Mouse (Mus musculus) gastrocnemius, postnatal 4 days (tissue): ENCODE measurements at regions not wholly inside any gene's neighbourhood (a gene's known extent, or its start where the extent isn't known, plus 50 kb on each side); places are given as distances from the start of the nearest gene placed in this dataset.
A peak's percentile ranks its signal among the peaks of the same experiment; 100 is the strongest.

Experiments
- DNase-seq, 2 experiments: peaks; one replicate each; pipeline ENCODE4 v3.0.0; 2021 to 2022; ENCODE audit warnings: low spot score in 2 of 2, mixed read lengths in 2 of 2

DNA sequence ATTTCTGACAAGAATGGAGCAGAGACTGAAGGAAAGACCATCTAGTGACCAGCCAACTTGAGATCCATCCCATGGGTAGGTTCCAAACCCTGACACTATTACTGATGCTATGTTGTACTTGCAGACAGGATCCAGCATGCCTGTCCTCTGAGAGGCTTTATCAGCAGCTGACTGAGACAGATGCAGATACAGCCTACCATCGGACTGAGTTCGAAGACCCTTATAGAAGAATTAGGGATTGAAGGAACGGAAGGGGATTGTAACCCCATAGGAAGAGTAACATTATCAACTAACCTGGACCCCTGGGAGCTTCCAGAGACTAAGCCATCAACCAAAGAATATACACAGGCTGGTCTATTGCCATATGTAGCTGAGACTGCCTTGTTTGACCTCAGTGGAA, 183.1 kb upstream of the Adcy2 start:
- DNase-seq = no peak

DNA sequence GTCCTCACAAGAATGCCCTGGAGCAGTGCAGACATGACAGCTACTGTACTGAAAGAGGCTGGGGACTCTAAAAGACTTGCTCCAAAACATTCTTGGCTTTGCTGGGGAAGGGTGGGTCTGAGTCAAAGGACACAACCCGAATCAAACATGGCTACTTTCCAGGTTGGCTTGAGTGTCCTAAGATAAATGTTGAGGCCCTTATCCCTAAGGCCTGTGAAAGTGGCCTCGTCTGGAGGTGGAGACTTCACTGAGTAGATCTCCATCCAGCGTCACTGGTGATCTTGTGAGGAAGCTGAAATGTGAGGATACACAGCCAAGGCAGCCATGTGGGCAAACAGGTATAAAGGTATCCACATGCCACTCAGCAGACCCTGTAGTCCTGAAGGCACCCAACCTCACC, 191.3 kb upstream of the Adcy2 start:
- DNase-seq = no peak

DNA sequence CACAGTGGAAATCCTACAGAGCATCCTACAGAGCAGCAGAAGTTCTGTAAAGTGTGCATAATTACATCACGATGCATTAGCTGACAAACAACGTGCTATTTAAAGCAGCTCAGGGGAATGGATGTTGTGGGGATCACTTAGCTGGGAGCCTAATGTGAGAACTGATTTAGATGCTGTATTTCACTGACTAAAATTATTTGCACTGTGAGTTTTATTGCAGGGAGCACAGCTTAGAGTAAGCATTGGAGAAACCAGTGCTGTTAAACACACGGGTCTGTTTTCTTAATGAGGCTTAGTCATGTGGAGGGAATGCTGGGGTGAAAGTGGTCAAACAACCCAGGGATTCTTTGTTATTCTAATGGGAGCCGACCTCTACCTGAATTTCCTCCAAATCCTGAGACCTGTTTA, 197.1 kb upstream of the Adcy2 start:
- no peak for DNase-seq

DNA sequence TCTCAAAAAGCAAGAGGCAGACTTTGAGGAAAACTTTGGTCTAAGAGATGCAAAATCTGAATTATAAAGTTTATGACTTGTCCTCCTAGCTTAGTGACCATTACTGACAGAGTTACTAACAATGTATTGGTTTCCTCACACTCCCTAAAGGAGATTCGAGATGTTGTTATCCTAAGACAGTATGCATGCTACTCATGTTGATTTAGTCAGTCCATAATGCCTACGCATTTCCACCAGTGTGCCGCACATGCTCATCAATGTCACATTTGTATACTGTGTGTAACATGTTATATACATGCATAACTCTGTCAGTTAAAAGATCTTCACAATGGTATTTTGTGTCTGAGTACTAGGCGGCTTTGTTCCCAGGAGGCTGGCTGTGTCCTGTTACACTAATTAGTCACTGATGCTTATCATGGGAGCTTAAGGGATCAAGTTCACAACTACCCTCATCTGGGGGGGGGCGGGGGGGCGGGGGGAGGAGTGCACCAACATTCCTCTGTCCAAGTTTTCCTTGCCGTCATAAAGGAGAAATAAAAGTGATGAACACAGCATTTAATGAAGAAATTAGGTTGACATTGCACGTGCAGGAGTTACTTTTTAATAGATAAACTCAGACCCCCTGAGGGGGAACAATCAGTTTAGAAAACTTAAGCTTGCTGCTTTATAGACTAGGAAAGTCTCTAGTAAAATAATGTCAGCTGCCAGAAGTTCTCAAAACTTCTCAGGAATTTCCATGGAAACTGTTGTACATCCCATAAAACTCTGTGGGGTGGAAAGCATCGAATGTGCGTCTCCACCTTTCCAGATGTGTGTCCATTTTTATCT, 208.6 kb upstream of the Adcy2 start:
- no peak for DNase-seq

DNA sequence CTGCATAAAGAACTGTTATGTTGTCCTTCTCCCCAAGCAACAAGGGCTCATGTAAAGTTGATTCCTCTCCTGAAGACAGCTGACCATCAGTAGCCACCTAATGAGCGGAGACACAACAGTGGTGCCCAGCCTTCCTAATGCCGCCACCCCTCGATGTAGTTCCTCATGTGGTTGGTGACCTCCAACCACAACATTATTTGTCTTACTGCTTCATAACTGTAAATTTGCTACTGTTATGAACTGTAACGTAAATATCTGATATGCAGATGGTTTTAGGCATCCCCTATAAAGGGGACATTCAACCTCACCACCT, 209.2 kb upstream of the Adcy2 start:
- DNase-seq = no peak

DNA sequence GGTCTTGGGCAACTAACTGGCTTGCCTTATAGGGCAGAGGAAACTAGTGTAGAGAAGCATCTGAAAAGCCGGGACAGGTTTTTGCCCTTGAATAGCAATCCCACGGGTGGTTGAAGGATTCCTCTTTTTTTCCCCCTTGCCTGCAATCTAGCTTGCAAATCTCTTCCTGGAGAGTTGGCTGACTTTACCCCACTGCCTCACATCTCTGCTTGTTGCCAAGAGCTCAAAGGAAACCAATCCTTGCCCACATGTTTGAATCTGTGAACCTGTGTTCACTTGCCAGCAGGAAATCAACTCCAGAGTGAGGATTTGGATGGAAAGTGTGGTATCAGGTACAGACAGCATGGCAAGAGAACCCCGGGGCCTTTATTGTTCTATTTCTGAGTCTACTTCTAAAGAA, 217.2 kb upstream of the Adcy2 start:
- no peak for DNase-seq

DNA sequence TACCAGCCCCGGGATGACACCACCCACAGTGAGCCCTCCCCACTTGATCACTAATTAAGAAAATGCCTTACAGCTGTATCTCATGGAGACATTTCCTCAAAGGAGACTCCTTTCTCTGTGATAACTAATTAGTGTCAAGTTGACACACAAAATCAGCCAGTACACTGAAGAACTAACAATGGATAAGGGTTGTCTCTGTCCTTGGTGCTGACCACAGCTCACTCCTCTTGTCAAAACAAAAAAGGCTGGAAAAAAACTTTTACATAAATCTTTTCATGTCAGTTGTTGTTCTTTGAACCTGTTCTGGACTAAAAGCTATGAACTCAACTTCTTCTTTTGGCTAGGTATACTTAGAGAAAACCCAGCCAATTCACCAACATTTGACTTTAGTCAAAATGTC, 221.1 kb upstream of the Adcy2 start:
- DNase-seq = no peak

DNA sequence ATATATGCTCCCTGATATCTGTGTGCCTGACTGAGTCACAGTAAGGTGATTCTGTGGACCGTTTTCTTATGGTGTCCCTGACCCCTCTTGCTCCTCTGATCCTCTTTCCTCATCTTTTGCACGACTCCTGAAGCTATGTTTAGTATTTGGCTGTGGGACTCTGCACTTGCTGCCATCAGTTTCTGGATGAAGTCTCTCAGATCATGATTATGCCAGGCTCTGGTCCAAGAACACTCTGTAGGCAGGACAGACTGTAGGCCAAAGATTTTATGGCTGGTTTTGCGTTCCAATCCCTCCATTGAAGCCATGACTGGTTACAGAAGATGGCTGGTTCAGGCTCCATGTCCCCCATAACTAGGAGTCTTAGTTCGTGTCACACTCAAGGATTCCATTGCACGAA, 227.2 kb upstream of the Adcy2 start:
- DNase-seq = no peak

DNA sequence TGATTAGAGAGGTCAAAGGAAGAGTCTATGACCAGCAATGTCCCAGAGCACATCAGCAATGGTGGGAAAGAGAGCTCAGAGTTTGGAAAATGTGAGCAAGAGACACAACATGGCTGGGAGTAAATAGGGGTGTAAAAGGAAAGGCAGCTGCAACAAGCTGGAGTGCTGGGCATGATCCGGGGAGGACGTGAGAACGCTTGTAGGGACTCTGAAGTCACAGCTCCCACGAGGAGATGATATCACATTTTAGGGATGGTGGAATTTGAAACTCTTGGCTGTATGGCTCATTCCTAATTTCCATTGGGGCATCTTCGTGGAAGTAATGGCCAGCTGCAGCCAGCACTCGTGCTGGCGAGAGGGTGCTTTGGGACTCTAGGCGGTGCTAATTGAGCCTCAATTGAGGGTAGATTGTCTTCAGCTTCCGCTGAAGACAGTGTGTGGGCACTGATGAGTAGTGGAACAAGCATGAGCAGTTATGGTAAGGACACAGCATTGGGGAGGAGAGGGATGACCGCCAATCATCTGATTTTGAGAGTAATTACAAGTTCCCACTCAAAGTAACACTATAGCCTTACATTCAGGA, 231.1 kb upstream of the Adcy2 start:
- DNase-seq = peak in 1 of 2 experiments; percentile 13

DNA sequence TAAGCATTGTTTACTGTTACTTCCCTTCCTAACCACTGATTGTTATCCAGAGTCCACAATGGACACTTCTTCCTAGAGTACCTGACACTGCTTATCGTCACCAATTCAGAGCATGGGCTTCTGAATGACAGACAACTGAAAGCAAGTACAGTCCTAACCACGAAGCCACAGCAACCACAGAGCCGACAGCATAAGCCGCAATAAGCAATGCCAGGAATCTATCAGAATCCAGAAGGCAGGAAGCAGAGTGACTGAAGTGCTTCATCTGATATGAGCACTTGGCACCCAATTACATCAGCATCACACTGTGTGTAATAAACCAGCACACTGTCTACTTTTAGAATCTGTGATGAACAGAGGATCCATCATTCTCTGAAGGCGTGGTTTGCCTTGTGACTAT, 237.0 kb upstream of the Adcy2 start:
- no peak for DNase-seq

DNA sequence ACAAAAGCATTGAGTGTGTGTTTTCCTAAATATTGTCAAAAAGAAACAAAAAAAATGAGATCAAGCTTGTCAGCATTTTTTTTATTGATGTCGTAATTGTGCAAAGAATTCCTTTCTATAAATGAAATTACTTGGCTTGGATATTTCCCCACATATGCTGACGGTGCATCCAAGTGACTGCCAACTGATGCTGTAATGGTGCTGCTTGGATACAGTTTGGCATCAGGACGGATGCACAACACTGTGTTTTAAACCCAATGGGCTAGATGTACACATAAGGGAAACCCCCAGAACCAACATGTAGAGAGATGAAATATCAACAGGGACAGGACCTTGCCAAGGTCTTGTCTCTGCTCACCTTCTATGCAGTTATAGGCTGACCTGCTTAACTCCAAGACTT, 238.6 kb upstream of the Adcy2 start:
- no peak for DNase-seq

DNA sequence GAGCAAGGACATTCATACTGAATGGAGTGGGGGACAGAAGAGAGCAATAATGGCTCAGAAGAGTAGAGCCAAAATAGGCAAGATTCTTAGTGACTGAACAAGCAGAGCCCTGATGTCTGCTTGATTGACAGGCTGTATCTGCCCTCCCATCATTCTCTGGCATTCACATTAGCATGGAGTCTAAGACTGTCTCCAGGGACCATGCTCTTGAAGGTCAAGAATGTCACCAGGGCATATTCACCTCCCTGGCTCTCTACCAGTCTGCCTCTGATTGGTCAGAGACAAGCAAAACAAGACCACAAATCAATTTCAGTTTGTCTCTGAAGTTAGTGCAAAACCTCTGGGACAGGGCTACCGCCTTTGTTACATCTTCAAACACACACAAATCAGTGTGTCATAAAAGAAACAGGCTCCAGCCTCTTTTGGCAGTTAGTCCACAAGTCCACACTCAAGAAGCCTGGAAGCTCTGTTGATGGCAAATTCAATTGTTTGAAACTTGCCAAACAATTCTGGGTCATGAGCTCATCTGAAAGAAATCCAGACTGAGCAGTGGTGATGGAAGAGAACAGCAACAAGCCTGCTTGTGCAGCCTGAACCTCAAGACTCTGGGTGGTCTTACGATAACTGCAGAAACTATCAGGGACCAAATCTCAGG, 240.0 kb upstream of the Adcy2 start:
- no peak for DNase-seq

DNA sequence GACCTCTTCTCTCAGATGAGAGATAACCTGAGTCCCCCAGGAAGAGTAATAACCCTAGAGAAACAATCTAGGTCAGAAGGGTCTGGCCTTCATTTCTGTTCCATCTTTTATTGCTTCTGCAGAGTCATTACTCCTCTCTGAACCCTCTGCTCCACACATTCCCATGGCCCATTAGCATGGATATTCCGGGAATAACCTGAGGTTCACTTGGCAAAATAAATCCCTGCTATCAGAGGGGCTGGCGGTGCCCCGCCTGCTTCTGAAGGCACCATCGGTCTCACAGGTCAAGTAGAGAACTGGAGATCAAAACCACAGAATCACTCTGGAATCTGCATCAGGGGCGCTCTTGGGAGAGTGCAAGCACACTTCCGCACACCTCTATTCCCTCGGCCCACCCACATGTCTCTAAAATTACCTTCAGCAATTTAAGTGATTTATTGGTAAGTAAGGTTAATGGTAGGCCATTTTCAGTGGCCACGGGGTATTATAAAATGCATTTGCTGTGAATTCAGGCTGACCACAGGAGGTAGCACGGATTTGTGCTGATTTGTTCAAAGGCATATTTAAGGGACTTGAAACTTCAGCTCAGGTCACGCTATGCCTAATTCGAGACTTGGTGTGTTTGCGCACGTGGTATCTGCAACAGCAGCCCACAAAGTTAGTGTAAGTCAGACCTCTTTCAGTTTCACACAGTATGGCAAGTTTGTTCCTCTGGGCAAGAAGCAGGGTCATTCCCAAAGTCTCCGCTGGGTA, 243.4 kb upstream of the Adcy2 start:
- DNase-seq = no peak

DNA sequence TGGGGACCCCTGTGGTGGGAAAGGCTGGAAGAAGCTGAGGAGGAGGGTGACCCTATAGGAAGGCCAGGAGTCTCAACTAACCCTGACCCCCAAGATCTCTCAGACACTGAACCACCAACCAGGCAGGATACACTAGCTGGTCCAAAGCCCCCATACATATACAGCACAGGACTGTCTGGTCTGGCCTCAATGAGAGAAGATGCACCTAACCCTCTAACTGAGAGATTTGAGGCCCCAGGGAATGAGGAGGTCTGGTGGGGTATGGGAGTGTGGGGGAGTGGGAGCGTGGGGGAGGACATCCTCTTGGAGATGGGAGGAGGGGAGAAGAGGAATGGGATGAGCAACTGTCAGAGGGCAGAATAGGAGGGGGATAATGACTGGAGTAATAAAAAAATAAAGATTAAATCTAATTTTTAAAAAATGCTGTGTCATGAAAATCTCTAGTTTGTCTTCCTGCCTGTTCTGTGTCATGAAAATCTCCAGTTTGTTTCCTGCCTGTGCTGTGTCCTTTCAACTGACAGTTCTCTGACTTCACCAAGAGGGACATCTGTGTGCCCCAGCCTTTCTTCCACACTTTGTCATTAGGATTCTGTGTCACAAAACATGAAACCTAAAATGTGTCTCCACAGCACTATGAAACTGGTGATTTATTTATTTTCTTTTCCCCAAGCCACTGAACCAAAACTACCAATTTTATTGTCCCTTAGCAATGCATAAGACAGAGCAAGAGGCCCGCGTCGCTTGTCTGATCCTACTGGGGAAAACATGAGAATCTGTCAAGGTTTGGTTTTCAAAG, 251.2 kb upstream of the Adcy2 start:
- DNase-seq = no peak

DNA sequence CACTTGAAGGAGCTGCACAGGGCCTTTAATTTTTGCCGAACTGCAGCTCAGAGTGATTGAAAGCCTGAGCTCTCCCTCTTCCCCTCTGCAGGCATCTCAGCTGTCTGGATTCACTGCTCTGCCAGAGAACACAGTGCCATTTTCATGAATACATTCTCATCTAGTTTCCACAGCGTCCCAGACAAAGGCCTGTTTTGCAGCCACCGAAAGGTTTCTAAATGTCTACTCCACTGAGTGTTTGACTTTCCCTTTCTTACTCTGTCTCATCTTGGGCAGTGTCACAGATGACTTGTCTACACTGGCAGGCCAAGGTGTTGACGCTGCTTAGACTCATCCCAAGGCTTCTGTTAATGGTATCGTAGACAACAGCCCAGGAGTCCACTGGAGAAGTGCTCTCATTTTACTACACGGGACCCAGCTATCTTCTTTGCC, 251.8 kb upstream of the Adcy2 start:
- no peak for DNase-seq

DNA sequence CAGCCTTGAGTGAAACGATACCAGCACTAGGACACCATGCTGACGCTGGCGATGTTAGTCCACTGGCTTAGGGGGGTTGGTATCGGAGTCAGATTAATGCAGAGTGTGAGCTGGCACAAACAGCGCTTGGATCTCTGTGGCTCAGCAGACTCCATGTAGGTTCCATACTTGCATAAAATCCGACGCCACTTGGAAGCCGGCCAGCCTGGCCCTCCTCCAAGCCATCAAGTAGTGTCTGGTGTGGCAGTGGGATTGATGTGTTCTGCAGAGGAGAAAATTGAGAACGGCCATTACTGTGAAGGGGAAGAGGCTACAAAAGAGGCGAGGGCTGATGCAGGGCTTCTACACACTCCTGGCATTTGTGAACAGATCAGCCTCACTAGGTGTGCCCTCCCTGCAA, 253.0 kb upstream of the Adcy2 start:
- peak in 1 of 2 experiments; percentile 52 for DNase-seq

DNA sequence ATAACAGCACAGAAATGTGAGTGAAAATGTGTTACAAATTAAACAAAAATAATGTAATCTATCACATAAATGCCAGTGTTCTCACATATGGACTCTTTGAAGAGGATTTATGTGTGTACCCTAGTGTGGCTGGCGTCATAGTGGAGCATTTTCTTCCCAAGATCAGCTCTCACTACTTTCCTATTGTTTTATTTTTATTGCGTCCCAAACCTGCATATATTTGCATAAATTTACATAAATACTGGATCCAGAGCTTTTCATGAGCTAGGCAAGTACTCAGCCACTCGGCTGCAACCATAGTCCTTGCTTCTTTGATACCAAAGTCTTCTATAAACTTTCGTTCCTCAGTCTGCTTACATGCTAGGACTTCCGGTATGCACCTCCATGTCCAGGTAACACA, 261.1 kb upstream of the Adcy2 start:
- DNase-seq = no peak

DNA sequence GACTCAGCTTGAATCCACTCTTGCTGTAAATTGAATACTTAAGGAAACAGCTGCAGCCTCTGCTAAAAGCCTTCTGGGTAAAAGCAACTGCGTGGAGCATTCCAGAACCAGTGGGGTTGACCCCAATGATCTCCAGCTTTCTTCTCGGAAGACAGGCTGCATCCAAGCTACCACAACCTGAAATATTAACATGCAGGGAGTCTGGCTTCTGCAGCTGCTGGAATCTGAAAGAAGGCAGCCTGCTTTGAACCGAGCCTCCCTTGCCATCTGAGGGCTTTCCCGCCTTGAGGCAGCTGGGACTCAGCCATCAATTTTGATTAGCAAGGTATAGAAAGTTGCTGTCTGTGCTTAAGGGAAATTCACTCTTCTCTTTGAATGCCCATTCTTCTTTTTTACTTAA, 261.6 kb upstream of the Adcy2 start:
- DNase-seq = no peak

DNA sequence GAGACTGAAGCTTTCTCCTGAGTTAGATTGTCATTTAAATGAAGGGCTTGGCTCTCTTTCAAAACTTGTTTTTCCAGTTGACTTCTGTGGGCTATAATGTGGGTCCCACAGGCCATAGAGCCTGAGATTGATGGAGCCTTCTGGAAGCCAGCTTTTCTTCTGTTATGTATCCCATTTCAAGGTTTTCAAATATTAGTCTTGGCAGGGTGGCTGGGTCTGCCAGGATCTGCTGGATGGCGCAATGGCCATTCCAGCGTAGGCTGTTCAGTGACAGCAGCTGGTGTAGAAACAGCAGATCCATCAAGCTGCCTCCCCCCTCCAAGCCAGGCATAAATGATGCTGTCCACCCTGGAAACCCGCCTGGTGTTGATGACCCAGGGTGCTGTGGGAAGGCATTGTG, 264.4 kb upstream of the Adcy2 start:
- DNase-seq = peak in 1 of 2 experiments; percentile 22

DNA sequence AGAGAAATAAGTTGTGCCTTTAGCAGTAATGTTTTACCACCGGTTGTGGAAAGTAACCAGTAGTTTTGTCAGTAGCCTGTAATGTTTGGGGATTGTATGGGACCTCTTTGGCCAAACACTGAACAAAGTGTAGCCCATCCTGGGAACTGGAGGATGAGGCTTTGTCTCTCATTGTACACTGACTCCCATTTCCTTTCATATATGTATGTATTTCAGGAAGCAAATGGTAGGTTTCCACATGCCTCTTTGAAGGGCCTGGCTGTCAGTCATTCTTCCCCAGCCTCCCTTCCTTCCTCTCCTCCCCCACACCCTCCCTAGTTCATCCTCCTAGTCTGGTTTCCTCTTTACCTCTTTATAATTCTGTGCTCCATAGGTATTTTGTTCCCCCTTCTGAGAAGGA, 266.7 kb upstream of the Adcy2 start:
- DNase-seq = no peak

DNA sequence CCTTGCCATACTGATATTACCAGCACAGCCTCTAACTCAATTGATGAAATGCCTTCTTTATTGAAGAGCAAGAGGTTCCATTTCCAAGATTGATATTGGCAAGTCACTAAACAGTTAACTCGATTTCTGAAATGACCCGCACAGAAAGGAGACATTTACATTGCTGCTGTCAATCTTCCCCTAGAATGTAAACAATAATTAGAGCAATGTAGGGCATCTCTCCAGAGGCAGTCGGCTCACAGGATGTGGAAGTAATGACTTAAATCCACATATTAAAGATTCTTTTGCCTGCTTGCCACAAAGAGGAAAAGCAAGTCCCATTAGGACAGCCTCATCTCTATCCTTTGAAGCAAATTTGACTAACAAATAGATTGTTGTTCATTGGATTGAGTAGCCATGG, 261.0 kb upstream of the Nsun2 start:
- no peak for DNase-seq
